Mouse (Mus musculus): ENCODE measurements around the gene Thumpd3. TPM values are rescaled to one million over a fixed set of nuclear protein-coding genes. Genes with fewer than 3 reads are reported as not detected.

The Thumpd3 gene
- polyA plus RNA-seq, 1 experiment from 2014 or later = 41.5 TPM

Other genes with a start within 250 kb of the Thumpd3 start
- gene Srgap3, start 99.0 kb upstream of the Thumpd3 start, polyA plus RNA-seq (2016; fragmentation: Nextera tagmentation; extraction: Ambion mirVana) = 0.63 and 1.2 TPM in 2 replicates
- gene Setd5, start 31.1 kb downstream of the Thumpd3 start, polyA plus RNA-seq (2016; fragmentation: Nextera tagmentation; extraction: Ambion mirVana) = 61.0 and 62.9 TPM in 2 replicates
- gene Lhfpl4, start 149.2 kb downstream of the Thumpd3 start, polyA plus RNA-seq (2016; fragmentation: Nextera tagmentation; extraction: Ambion mirVana) = 0.37 TPM in 2 replicates
- gene Mtmr14, start 191.6 kb downstream of the Thumpd3 start, polyA plus RNA-seq (2016; fragmentation: Nextera tagmentation; extraction: Ambion mirVana) = 25.1 and 27.7 TPM in 2 replicates
- 0.08 and 0.14 TPM in 2 replicates for gene Cpne9, start 236.1 kb downstream of the Thumpd3 start, polyA plus RNA-seq (2016; fragmentation: Nextera tagmentation; extraction: Ambion mirVana)

Data from heart, embryonic 12.5 days (tissue).